Mouse (Mus musculus) heart, postnatal 36 days (tissue): Measurements from ENCODE around the gene Lrrfip1. TPM values are rescaled to one million over a fixed set of nuclear protein-coding genes. Genes with fewer than 3 reads are reported as not detected.
A peak's percentile ranks its signal among the peaks of the same experiment; 100 is the strongest.

ENCODE experiments used
- DNase-seq, 2 experiments: peaks; one replicate each; pipeline ENCODE4 v3.0.0; 2021 to 2022
- intact Hi-C: fragments of 180-260 bp; cut with DNase I; formaldehyde crosslinking; loops from one replicate; pipeline ENCODE4 v1.15.1; 2025
- total RNA-seq, 2 experiments: library from RNA; stranded (reverse); gene quantifications; 2 replicates each; pipeline ENCODE4 v1.2.3; 2021

Gene Lrrfip1
- total RNA-seq, 2 experiments from 2014 or later: 69.1 to 80.9 TPM

DNA sequence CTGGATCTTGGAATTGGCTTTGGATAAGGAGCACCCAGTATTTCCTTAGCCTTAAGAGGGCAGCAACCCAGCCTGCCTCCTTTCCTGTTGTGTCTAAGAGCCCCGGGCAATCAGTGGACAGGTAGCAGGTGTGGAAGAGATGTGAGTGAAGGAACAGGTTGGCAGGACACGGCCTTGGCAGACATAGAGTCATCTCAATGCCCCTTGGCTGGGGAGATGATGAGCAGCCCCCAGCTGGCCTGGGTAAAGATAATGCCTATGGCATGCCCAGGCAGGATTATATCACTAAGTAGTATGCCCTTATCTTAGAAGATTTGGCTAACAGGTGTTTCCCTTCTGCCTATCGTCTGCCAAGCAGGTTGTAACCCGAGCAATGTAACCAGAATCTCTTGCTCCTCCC, 1.4 kb upstream of the Lrrfip1 start:
- DNase-seq: peak in 1 of 2 experiments; percentile 1
- intact Hi-C loops: loop anchor here (2.0 kb wide), 1 partner anchor 16 kb away; no protein-coding TSS in a partner anchor

DNA sequence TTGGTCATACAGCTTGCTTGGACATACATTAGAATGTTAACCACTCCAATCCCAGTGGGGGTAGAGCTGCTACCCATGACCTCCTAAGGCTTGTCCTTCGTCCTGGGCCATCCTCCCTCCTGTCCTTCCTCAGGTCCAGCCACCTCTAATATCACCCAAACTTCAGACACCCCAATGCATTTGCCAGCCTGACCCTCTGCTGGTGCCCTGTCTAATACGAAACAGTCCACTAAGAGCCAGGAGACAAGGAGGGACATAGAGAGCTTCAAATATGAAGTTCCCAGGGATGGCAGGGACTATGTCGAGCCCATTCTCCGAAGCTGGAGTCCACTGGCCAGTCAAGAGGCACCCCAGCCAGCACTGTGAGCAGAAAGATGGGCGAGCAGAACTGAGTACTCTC, 896 bp upstream of the Lrrfip1 start:
- intact Hi-C loops: loop anchor here (2.0 kb wide), 2 partner anchors 17 to 55 kb away; no protein-coding TSS in a partner anchor
- DNase-seq: peak in 1 of 2 experiments; percentile 7

DNA sequence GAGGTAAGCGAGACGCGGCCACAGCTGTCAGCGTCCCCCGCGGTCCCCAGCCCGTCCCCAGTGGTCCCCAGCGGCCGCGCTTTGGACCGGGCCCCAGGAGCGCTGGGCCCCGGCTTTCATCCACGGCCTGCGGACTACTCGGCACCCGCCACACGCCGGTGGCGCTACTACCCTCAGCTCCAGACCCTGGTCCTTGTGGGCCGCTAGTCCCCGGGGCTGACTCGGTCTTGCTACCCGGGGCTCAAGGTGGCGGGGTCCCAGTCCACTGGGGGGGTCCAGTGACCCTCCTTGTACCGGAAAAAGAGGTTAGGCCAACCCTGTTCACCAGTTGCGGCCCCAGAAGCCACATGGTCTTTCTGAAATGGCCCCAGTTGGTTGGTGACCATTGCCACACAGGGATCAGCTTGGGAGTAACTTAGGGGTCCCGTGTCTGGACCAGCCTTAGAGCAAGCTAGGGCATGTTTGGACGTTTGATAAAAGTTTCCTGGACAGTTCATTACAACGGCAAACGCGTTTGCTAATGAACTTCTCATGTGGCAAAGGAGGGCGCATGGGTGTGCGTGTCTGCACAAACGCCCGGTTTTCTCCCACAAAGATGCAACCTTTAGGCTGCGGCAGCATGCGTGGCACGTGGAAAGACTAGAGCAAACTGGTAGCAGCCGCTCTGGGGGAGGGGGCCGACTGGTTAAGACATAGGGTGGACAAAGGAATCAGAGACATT, 514 bp downstream of the Lrrfip1 start:
- peak in 1 of 2 experiments; percentile 37 for DNase-seq
- intact Hi-C loops: loop anchor here (2.0 kb wide), 1 partner anchor 54 kb away; no protein-coding TSS in a partner anchor

DNA sequence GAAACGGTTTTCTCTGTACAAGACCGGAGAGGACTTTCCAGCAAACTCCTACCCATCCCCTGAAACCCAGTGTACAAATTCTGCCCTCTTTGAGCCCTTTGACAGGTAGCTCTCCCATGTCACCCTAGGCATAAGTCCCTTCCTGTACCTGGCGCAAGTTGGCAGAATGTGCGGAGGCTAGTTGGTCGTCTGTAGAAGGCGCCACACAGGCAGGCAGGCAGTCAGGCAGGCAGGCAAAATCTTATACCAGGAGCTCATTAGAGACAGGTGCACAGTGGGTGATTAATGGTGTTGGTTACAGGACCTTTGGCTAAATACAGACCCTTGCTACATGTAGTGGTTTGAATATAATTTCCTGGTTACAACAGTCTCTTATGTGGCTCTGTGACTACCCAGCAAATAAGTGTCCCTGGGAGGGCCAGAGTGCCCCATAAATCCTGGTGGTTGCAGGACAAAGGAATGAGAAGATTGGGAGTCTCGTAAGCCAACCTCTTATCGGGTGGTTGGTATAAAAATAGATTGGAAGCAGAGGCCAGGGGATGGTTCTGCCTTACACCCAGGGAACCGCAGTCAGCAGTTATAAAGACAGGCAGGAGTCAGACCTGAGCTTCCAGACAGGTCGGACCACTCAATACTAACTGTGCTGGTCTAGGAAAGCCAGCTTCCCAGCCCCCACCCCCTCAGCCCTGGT, 1.5 kb downstream of the Lrrfip1 start:
- peak; percentile 25 to 26 for DNase-seq
- intact Hi-C loops: loop anchor here (2.0 kb wide), 2 partner anchors 15 to 53 kb away; no protein-coding TSS in a partner anchor

DNA sequence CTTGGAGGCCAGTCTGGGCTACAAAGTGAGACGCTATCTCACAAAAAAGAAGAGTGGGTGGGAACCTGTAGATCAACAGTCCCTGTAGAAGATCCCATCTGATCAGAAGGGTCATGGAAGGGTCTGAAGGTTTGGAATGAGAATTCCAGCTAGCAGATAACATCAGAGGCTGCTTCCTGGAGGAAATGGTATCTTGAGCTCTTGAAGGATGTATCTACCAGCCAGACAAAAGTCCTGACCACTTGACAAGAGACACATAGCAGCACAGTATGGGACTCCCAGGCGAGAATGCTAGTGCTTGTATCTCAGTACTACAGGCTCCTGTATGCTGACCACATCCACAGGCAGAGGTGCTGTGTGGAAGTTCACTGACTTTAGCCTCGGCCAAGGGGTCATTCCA, 2.6 kb downstream of the Lrrfip1 start:
- peak; percentile 4 to 9 for DNase-seq

DNA sequence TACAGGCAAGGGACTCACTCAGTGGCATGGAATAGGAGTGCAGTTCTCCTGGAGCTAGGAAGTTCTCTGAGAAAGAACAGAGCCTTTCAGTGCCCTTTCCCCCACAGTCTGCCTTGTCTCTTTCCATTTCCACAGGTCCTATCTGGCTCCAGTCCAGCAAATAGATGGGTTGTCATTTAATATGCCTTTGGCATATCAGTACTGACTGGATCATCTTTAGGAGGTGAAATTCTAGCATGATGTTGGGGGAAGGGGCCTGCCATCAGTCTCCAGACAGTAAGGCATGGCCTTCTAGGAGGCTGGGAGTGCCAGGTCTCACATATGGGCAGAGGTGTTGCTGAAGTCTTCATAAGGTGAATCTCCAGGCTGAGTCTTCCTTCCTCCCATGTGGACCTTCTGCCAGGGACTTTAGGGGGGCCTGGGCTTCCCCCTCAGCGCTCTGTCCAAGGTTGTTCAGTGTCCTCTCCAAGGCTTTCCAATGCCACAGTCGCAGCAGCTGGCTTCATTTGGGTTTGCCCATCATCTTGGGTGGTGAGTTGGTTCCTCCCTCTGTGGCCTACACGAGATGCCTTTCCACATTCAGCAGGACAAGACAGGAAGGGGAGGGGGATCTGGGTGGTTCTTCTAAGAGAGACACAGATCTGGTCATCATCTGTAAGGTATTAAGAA, 3.5 kb downstream of the Lrrfip1 start:
- intact Hi-C loops: loop anchor here (2.0 kb wide), 1 partner anchor 13 kb away; no protein-coding TSS in a partner anchor
- peak; percentile 3 to 15 for DNase-seq

More for the DNA sequence above, 2.6 kb downstream of the Lrrfip1 start:
- intact Hi-C loops: loop anchor here (2.0 kb wide), 1 partner anchor 14 kb away; no protein-coding TSS in a partner anchor

DNA sequence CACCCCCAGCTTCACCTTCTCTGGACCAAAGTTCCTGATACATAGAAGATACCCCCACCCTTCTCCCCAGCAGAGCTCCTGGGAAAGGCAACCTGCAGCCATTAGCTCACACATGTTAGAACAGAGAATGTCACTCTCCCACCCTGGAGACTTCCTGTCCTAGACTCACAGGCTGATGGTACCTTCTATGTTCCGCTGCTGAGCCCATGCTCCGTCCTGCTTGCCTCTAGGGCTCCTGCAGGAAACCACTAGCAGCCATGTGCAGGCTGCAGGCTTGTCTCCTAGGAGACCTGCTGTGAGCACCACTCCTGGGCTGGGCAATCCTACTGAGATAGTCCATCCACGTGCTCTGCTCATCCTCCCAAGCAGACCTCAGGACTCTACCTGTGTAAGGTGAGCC, 4.1 kb downstream of the Lrrfip1 start:
- peak in 1 of 2 experiments; percentile 4 for DNase-seq
- intact Hi-C loops: no loop called here

DNA sequence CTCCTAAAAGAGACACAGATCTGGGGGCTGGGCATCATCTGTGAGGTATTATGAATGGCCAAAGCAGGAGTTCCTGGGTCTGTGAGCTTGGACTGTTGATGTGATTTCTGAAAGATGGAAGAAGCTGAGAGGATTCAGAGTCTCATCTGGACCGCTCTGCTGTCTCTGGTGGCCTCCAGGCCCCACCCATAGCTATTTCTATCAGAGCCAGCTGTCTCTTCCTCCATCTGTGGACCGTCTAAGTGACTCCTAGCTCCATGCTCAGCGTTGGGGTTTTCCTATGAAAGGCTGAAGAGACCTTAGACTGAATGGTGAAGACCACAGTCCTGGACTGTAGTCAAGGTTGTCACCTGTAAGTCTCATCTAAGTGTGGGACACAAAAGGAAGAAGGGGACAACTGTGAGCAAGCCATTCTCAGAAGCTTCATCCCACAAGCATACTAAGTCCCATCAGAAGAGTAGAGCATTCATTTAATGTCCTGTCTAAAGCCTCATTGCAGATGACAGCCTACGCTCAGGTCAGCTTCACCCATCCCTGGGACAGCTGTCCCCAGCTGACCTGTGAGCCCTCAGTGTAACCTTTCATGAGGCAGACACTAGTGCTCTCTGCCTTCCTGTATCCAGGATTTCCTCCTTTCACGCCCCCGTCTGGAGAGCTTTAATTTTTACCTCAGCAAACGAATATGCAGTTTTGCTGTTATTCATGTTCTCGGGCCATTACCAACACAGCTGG, 5.2 kb downstream of the Lrrfip1 start:
- DNase-seq: peak in 1 of 2 experiments; percentile 2
- intact Hi-C loops: no loop called here

DNA sequence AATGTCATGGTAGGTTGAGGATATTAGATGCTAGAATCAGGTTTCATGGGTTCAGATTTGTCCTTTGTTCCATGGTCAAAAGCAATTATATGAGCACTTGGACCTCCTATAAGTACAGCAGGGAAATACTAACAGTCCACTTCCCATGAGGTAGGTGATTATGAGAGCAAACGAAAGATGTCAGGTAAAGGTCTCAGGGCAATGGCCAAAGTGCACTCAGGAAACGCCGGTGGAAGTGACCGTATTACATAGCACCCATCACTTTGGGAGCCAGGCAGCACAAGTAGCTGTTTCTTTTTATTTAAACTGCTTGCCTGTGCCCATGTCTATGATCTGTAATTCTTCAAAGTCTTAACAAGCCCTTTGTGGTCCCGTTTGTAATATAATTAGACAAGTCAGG, 7.5 kb downstream of the Lrrfip1 start:
- no peak for DNase-seq
- intact Hi-C loops: no loop called here

DNA sequence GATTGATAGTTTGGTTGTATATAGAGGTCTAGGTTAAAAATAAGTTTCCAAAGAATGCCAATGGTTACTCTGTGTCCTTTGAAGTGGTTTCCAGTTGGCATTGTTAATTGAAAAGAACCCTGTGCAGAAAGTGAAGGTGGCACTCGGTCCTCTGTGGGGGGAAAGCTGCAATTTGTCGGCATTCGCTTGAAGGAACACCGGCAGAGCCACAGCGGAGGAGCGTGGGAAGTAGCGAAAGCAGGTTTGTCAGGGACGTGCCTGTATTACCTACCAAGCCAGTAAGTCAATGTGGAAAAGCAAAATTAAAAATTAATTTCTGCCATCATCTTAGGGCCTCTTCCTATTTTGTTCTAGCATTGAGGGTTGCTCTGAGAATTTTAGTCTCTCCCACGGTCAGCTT, 8.2 kb downstream of the Lrrfip1 start:
- DNase-seq: peak in 1 of 2 experiments; percentile 2
- intact Hi-C loops: no loop called here

DNA sequence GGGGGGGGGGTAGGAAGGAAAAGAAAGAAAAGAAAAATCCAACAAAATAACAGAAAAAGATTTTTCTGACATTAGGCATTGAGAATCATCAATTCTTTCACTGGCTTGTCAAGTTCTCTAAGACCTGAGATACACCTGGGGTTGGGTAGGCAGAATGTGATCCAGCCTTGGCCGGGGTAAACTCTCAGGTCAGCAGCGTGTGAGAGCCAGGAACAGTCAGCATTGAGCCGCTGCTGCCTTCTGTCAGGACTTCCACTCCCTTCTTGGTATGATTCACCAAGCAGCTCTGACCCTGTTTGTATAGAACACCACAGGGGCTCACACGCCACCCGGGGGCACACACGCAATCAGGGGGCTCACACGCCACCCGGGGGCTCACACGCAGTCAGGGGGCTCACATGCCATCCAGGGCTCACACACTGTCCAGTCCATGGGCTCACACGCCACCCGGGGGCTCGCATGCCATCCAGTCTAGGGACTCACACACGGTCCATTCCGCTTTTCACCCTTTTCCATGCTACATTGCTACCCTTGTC, 9.7 kb downstream of the Lrrfip1 start:
- DNase-seq: no peak
- intact Hi-C loops: no loop called here

DNA sequence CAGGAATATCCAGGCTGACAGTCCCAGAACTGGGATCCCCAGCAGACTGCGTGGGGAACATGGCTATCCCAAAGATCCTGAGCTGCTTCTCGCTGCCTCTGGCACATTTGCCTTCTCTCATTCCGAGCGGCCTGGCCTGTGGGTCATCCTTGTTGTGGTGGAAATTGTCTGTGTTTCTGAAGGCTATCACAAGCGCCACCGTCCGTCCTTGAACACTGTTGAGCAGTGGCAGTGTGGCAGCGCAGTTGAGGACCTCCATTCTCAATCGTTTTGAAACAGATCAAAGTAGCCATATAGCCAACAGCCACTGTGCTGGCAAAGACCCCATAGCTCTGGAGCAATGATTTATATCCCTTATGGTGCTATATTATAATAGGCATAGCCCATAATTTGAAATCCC, 10.2 kb downstream of the Lrrfip1 start:
- DNase-seq: peak in 1 of 2 experiments; percentile 1

DNA sequence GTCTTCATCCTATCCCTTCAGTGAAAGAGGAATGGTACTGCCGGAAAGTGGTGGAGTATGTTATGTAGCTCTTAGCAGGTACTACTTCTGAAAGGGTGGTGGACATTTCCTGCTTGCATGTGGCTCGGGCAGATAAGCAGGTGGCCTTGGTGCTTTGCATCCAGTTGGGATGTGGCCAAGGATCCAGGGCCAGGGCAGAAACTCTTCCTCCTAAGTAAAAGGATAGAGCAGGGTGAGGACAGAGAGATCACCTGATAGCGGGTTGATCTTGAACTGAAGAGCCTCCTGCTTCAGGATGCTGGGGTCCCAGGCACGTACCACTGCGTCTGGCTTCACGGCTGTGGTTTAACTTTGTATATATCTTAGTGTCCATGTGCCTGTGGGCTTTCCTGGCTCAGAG, 10.7 kb downstream of the Lrrfip1 start:
- peak; percentile 7 to 15 for DNase-seq
- intact Hi-C loops: no loop called here

More for the DNA sequence above, 10.2 kb downstream of the Lrrfip1 start:
- intact Hi-C loops: no loop called here

DNA sequence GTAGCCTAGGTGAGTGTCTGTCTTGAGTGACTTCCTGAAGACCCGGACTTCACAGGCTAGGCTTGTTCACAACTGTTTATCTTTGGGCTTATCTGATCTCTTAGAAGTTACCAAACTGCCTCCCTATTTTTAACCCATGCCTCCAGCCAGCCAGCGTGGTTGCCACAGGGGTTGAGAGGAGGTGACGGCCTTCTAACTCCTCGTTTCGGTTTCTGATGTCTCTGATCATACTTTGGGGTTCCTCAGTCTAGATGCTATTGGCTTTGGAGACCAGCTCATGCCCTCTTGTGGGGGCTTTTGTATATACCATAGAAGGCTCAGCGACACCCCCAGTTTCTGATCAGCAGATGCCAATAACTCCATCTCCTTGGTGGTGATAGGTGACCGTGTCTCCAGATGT, 11.7 kb downstream of the Lrrfip1 start:
- no peak for DNase-seq
- intact Hi-C loops: no loop called here

DNA sequence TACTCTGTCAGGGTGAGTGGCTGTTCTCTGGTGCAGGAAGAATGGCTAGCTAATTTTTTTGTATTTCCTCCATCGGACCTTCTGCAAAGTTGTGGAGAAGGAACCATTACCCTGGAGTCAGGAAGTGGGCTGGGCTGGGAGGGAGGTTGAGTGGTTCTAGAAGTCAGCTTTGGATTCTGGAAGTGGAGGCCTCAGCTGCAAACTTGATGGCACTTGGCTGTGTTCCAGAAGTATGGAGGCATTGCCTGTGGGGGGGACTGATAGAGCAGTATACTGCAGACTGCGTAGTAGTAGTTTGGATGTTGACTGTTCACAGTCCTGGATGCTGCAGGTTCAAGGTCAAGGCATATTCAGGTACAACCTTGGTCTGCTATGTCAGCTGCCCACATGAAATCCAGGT, 12.2 kb downstream of the Lrrfip1 start:
- no peak for DNase-seq
- intact Hi-C loops: no loop called here

DNA sequence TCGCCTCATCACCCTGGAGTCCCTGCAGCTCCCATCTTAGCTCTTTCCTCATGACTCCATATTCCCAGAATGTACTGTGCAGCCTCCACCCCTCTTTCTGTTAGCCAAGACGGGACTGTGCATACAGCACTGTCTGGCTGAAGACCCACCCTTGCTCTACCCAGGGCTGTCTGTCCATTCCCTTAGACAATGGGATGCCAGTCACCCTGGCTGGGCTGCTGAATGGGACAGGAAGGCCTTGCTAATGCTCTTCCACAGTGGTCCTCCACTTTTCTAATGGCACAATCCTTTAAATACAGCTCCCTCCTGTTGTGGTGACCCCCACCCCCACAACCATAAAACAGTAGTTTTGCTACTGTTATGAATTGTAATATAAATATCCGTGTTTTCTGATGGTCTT, 12.8 kb downstream of the Lrrfip1 start:
- intact Hi-C loops: no loop called here
- no peak for DNase-seq

DNA sequence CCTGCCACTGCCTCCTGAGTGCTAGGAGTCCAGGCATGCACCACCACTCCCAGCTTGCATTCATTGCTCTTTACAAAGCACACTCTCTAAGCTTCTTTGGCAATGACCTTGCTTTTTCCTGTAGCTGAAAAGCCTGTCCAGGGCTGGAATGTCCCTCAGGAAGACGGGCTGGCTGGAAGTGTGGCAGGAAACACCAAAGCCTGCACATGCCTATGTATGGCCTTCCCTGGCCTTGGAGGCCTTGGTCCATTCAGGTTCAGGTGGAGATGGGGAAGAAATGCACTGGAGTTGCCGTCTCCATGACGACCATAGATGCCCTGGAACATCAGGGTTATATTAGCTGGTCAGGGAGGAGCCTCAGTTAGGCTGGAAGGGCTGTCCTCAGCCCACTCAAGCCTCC, 15.3 kb downstream of the Lrrfip1 start:
- intact Hi-C loops: loop anchor here (2.0 kb wide), 1 partner anchor 13 kb away; no protein-coding TSS in a partner anchor
- peak; percentile 46 for DNase-seq

DNA sequence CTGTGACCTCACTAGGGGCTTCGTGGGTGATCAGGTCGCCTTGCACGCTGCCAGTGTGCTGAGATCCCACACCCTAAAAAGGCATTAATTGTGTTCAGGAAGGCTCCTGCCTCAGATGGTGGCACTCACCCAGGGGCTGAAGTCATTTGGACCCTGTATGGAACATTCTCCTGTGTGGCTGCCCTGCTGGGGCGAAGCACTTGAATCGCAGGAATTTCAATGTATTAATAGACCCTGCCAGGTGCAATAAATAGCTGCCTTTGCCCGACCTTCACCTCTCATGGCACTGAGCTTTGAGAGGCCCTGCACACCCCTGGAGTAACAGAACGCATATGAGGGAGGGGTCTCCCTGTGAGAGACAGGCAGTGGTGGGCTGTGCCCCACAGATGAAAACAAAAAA, 17.0 kb downstream of the Lrrfip1 start:
- peak; percentile 47 to 60 for DNase-seq
- intact Hi-C loops: loop anchor here (2.0 to 5.0 kb wide), 2 partner anchors 15 to 37 kb away; no protein-coding TSS in a partner anchor

DNA sequence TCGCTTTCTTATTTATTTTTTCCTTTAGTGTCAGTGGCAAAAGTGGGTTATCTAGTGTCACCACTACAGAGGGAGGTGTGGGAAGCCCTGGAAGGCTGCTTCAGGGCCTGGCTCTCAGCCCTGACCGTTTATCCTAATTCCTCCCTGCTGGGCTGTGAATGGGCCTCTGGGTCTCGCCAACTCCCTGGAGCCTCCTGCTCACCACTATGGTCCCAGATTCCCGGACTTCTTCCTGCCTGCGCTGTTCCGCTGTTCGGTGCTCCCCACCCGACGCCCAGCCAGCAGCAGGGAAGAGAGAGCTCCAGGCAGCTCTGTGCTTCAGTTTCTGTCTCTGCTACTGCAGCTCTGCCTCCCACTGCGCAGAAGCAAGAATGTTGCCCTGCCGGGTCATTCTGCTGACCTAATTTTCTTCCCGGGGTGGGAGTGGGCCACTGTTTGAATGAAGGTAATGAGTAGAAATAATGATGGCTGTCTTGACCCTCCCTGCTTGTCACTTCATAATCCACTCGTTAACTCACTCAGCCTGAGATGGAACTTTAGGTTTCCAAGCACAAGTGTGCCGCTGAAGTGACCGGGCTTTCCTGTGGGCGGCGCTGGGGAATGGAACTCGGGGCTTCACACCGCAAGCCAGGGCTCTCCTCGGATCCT, 18.7 kb downstream of the Lrrfip1 start:
- intact Hi-C loops: loop anchor here (2.0 to 5.0 kb wide), 2 partner anchors 35 to 42 kb away; no protein-coding TSS in a partner anchor
- peak; percentile 65 to 71 for DNase-seq
